Mouse (Mus musculus) ES-E14 (cell line): Measurements from ENCODE around the gene Fkbp7. TPM values are rescaled to one million over a fixed set of nuclear protein-coding genes. Genes with fewer than 3 reads are reported as not detected.

Experiments
- DNase-seq: peaks from one replicate; pipeline ENCODE4 v3.0.0-alpha.2; 2013; ENCODE audit warnings: low read depth, low spot score
- H3K27ac ChIP-seq: 2 replicates; pipeline ENCODE4 v1.5.1; 2012; ENCODE audit warnings: low read depth, mild to moderate bottlenecking, low read length, moderate library complexity, mixed read lengths; ENCODE audit not compliant: poor library complexity, insufficient read depth, severe bottlenecking
- H3K36me3 ChIP-seq: 2 replicates; pipeline ENCODE4 v1.6.1; 2012; ENCODE audit warnings: mild to moderate bottlenecking, low read length, moderate library complexity, mixed read lengths; ENCODE audit not compliant: control insufficient read depth, poor library complexity, insufficient read depth, severe bottlenecking
- H3K4me1 ChIP-seq, 2 experiments: fragments of 150-350 bp in 1 of 2; sonication (generic) in 1 of 2; 2 replicates each; pipeline ENCODE4 v1.6.1; 2012; ENCODE audit warnings: low read length in 2 of 2, mild to moderate bottlenecking in 1 of 2, mixed read lengths in 1 of 2; ENCODE audit not compliant: control insufficient read depth in 2 of 2, insufficient read depth in 2 of 2, poor library complexity in 1 of 2
- H3K4me3 ChIP-seq, 2 experiments: fragments of 150-350 bp in 1 of 2; sonication (generic) in 1 of 2; 2 replicates each; pipeline ENCODE4 v1.5.1; 2012; ENCODE audit warnings: low read length in 2 of 2, low read depth in 1 of 2, mild to moderate bottlenecking in 1 of 2, mixed read lengths in 1 of 2; ENCODE audit not compliant: insufficient read depth in 1 of 2, poor library complexity in 1 of 2, severe bottlenecking in 1 of 2
- H3K9ac ChIP-seq: 2 replicates; pipeline ENCODE4 v1.6.1; 2012; ENCODE audit warnings: low read depth, mild to moderate bottlenecking, low read length, mixed read lengths; ENCODE audit not compliant: poor library complexity, insufficient read depth, severe bottlenecking
- H3K9me3 ChIP-seq: fragments of 150-350 bp; sonication (generic); 2 replicates; pipeline ENCODE4 v1.6.1; 2012; ENCODE audit warnings: low read depth, mild to moderate bottlenecking, low read length; ENCODE audit not compliant: control insufficient read depth, insufficient read depth
- CHD2 ChIP-seq: IDR thresholded peaks from 2 replicates; pipeline ENCODE4 v1.6.1; 2014; ENCODE audit warnings: mild to moderate bottlenecking, low read depth, low read length, inconsistent platforms
- HCFC1 ChIP-seq: IDR thresholded peaks from 2 replicates; pipeline ENCODE4 v1.6.1; 2012; ENCODE audit warnings: low read length, inconsistent platforms, borderline replicate concordance; ENCODE audit not compliant: insufficient read depth
- MAFK ChIP-seq: IDR thresholded peaks from 2 replicates; pipeline ENCODE4 v1.6.1; 2014; ENCODE audit warnings: mild to moderate bottlenecking, low read depth, low read length, inconsistent platforms; ENCODE audit not compliant: insufficient read depth
- ZC3H11A ChIP-seq: IDR thresholded peaks from 2 replicates; pipeline ENCODE4 v1.6.1; 2012; ENCODE audit warnings: low read depth, mild to moderate bottlenecking, inconsistent platforms, low read length, borderline replicate concordance
- ZNF384 ChIP-seq: IDR thresholded peaks from 2 replicates; pipeline ENCODE4 v1.6.1; 2012; ENCODE audit warnings: low read depth, low read length, inconsistent platforms
- in situ Hi-C, 2 experiments: fragments of 600-800 bp; cut with MboI; formaldehyde crosslinking; loops; one replicate each; pipeline ENCODE4 v1.15.1; 2025; ENCODE audit warnings: low sequenced_read_pairs in 2 of 2, inconsistent platforms in 1 of 2; ENCODE audit not compliant: unreplicated experiment in 2 of 2
- total RNA-seq: library from RNA; depleted of rRNA; stranded (reverse); fragments of 300-350 nt; gene quantifications from 2 replicates; pipeline ENCODE4 v1.2.3, GENCODE M21; 2012

The Fkbp7 gene
- total RNA-seq, 1 experiment: 6.2 TPM

- Histone ChIP-seq H3K4me1 (0 out of 4 replicates have a peak, but pooled peaks cover 3 to 4% of the 10 kb centered on the region in 2 experiments), H3K27ac (no peak overlapping the region), H3K9ac (no peak overlapping the region; the same call in 1 of the 2 replicates), H3K9me3 (no peaks in the 10 kb centered on the region), H3K4me3 (peak overlapping the region; percentile 89 to 96), H3K36me3 (peaks cover 5% of the 10 kb centered on the region)
- in situ Hi-C loops: no loop called here
- no peak for DNase-seq
- no peak for TF ChIP-seq ZC3H11A
- no peak for TF ChIP-seq CHD2
- TF ChIP-seq ZNF384: no peak
- TF ChIP-seq HCFC1: no peak
- no peak for TF ChIP-seq MAFK
These were observed 3.7 kb upstream of the Fkbp7 start for GRCm38 (mm10) chr2:76676401-76677226.

DNA sequence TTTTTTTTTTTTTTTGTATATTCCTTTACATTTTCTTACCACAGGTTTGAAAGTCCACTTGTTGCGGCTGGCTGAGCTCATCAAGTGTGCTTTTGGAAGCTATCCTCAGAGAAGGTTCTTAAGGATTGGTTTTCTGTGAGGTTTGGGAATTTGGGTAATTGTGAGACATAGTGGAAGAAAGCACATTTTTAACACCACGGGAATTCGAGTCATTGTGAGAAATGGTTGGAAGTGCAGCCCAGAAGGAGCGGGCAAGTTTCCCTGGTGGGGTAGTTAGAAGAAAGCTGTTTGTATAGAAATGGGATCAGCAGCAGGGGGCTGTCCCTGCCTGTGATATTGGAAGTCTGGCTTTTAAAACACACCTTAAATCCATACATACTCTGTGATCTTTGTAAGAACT lies 3.0 kb upstream of the Fkbp7 start:
- Histone ChIP-seq H3K36me3 (peaks cover 5% of the 10 kb centered on the region), H3K9ac (peak overlapping the region; percentile 91; the same call in 1 of the 2 replicates), H3K4me3 (peak overlapping the region; percentile 89 to 96), H3K27ac (no peak overlapping the region), H3K4me1 (0 out of 4 replicates have a peak, but pooled peaks cover 3 to 4% of the 10 kb centered on the region in 2 experiments), H3K9me3 (no peaks in the 10 kb centered on the region)
- DNase-seq: no peak
- in situ Hi-C loops: no loop called here
- TF ChIP-seq ZNF384: 0 out of 2 replicates have a peak, but pooled peaks have one; percentile 2
- TF ChIP-seq CHD2: no peak
- TF ChIP-seq HCFC1: no peak

DNA sequence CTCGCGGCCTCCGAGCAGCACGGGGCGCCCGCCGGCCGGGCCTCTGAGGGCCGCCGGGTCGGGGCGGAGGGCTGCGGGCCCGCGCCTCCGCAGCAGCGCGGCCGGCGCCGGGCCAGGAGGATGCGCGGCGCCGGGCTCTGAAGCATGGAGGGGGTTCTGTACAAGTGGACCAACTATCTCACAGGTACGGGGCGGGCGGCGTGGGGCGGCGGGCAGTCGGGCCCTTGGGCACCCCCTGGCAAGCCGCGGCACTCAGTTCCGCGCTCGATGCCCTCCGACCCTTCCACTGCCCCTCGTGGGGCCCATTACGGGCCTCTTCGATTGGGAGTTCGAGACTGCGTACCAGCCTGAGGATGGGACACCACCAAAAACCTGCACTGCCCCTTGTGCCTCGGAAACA lies 2.5 kb upstream of the Fkbp7 start:
- Histone ChIP-seq H3K27ac (no peak overlapping the region), H3K4me1 (0 out of 4 replicates have a peak, but pooled peaks cover 3 to 4% of the 10 kb centered on the region in 2 experiments), H3K9me3 (no peaks in the 10 kb centered on the region), H3K9ac (peak overlapping the region; percentile 91), H3K36me3 (peaks cover 5% of the 10 kb centered on the region), H3K4me3 (peak overlapping the region; percentile 89 to 96)
- TF ChIP-seq HCFC1: no peak
- no peak for TF ChIP-seq ZNF384
- no peak for TF ChIP-seq CHD2
- TF ChIP-seq MAFK: no peak
- no peak for TF ChIP-seq ZC3H11A
- DNase-seq: peak; percentile 13
- in situ Hi-C loops: no loop called here

- Histone ChIP-seq H3K9me3 (no peaks in the 10 kb centered on the region), H3K4me3 (peak within 1 kb of the TSS; percentile 89 to 96), H3K36me3 (peaks cover 5% of the 10 kb centered on the region; the same call in 1 of the 2 replicates), H3K9ac (peak within 1 kb of the TSS; percentile 91), H3K27ac (no peak within 1 kb of the TSS; the same call in 1 of the 2 replicates), H3K4me1 (0 out of 4 replicates have a peak, but pooled peaks cover 3% of the 10 kb centered on the region in 2 experiments)
- peak; percentile 38 for DNase-seq
- TF ChIP-seq ZC3H11A (no peak), HCFC1 (peak; percentile 66; the same call in 1 of the 2 replicates)
- in situ Hi-C loops: no loop called here
These were observed 2.0 kb upstream of the Fkbp7 start, which contains the start of gene Plekha3 for GRCm38 (mm10) chr2:76674725-76675427. Gene Plekha3, plus strand, starts transcription at chr2:76675281.
